Mouse (Mus musculus): ENCODE results near the gene Sebox.

DNA sequence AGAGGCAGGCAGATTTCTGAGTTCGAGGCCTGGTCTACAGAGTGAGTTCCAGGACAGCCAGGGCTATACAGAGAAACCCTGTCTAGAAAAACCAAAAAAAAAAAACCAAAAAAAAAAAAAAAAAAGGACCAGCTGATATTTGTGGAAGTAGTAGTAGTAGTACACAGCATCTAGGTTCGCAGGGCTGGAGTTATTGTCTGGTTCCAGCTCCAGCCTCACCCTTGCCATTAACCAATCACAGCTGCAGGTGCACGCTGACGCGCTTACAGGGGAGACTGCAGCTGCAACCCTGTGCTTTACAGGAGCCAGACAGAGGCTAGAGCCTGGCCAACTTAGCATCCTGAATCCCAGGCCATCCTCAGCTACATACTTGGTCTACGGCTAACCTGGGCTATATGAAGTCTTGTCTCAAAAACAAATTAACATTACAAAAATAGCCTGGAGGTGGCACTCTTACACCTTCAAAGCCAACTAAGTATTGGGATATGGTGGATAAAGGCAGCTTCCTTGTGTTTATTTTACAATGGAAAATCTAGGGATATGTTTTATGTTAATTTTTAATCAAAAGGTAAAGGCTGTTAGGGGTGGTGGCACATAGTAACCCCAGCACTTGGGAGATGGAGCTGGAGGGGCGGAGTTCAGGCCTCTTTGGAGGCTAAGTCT, 41.3 kb downstream of the Sebox start:
- no peak for TF ChIP-seq CTCF (IDR thresholded peaks at IDR 0.05; ENCODE audit: low read depth, low read length)
- TF ChIP-seq GATA1 (IDR thresholded peaks at IDR 0.05; ENCODE audit: borderline replicate concordance, low read length) = no peak
- no peak for TF ChIP-seq POLR2AphosphoS5 (IDR thresholded peaks at IDR 0.05; ENCODE audit: insufficient replicate concordance, low read depth, low read length)
